Mouse (Mus musculus): ENCODE data around the gene Fkbp14.

Gene Fkbp14

GRCm38 (mm10) chr6:54548314-54549019 lies 48.6 kb downstream of the Fkbp14 start:
- in situ Hi-C loops (cut with MseI, MboI), result no loop called here

GRCm38 (mm10) chr6:54543646-54544045 lies 53.5 kb downstream of the Fkbp14 start:
- in situ Hi-C loops (cut with MseI, MboI), result no loop called here

GRCm38 (mm10) chr6:54542836-54543235 lies 54.3 kb downstream of the Fkbp14 start:
- in situ Hi-C loops (cut with MseI, MboI), result no loop called here

- in situ Hi-C loops (cut with MseI, MboI), result no loop called here
These were observed 56.7 kb downstream of the Fkbp14 start for GRCm38 (mm10) chr6:54540252-54540887.

- in situ Hi-C loops (cut with MseI, MboI), result no loop called here
These were observed 57.7 kb downstream of the Fkbp14 start for GRCm38 (mm10) chr6:54539396-54539795.

GRCm38 (mm10) chr6:54538773-54539173 lies 58.3 kb downstream of the Fkbp14 start:
- in situ Hi-C loops (cut with MseI, MboI), result no loop called here

- in situ Hi-C loops (cut with MseI, MboI), result no loop called here
These were observed 60.1 kb downstream of the Fkbp14 start for GRCm38 (mm10) chr6:54537053-54537452.

- in situ Hi-C loops (cut with MseI, MboI), result no loop called here
These were observed 61.6 kb downstream of the Fkbp14 start for GRCm38 (mm10) chr6:54535485-54535884.

GRCm38 (mm10) chr6:54531048-54531481 lies 66.0 kb downstream of the Fkbp14 start:
- in situ Hi-C loops (cut with MseI, MboI), result no loop called here

- in situ Hi-C loops (cut with MseI, MboI), result no loop called here
These were observed 66.9 kb downstream of the Fkbp14 start for GRCm38 (mm10) chr6:54530182-54530581.

GRCm38 (mm10) chr6:54528666-54529065 lies 68.4 kb downstream of the Fkbp14 start:
- in situ Hi-C loops (cut with MseI, MboI), result no loop called here
